Mouse (Mus musculus) MEL-GATA-1-ER (cell line): ENCODE measurements around the gene Idh3g.

Experiments
- DNase-seq: peaks from one replicate; pipeline ENCODE4 v3.0.0-alpha.2; 2012; ENCODE audit warnings: low read depth; ENCODE audit errors: extremely low read depth

Idh3g gene

DNA sequence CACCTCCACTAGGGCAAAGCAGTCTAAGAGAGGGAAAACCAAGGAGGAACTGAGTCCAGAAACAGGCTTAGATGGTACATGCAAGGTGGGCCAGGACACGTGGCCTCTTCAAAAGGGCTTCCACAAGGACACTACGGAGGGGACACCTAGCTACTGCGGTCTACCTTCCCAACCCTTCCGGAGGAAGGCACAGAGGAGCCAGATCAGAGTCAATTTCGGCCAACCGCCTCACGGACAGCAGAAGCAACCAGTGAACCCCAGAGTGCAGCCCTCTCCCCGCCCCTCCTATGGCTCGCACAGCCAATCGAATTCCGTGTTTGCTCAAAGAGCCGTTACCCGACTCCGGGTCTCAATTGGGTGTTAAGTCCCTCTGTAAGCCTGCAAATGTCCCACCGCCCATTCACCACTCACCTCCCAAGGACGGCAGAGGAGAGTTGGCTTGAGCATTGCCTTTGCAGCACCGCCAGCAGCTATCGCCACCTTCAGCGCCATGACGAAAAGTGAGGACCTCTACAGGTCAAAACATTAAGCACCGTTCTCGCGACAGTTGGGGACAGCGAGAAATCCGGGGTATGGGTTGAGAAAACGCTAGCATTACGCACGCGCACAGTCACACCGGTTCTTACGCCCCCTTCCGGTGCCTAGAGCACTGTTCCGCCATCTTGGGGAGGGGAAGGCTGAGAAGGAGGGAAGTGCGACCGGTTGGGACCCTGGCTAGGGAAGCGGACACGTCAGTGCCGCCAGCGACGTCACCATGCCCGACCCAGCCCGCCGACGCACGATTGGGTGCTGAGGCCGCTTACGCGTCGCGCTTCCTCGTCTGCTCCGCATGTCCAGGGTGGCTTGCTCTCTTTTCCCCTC, at the start of gene Idh3g, which contains the start of gene Ssr4:
Idh3g (minus strand) TSS at position 534 of the 861 bp plus-strand sequence.
Ssr4 (plus strand) TSS at position 665 of the 861 bp plus-strand sequence.
- DNase-seq = peak; percentile 98

GRCm38 (mm10) chrX:73835731-73836130, 49.0 kb upstream of the Idh3g start:
- no peak for DNase-seq

- peak; percentile 16 for DNase-seq
Measured at GRCm38 (mm10) chrX:73824185-73825151, 37.8 kb upstream of the Idh3g start, which contains the start of gene Pdzd4. TSS of gene Pdzd4 (minus strand) at chrX:73824969.

GRCm38 (mm10) chrX:73823747-73824146, 37.0 kb upstream of the Idh3g start:
- no peak for DNase-seq

GRCm38 (mm10) chrX:73816596-73817314, 30.1 kb upstream of the Idh3g start:
- DNase-seq = peak; percentile 91

GRCm38 (mm10) chrX:73815072-73815471, 28.4 kb upstream of the Idh3g start:
- no peak for DNase-seq

GRCm38 (mm10) chrX:73805814-73806213, 19.1 kb upstream of the Idh3g start:
- DNase-seq = no peak

GRCm38 (mm10) chrX:73798502-73798901, 11.8 kb upstream of the Idh3g start:
- no peak for DNase-seq

DNA sequence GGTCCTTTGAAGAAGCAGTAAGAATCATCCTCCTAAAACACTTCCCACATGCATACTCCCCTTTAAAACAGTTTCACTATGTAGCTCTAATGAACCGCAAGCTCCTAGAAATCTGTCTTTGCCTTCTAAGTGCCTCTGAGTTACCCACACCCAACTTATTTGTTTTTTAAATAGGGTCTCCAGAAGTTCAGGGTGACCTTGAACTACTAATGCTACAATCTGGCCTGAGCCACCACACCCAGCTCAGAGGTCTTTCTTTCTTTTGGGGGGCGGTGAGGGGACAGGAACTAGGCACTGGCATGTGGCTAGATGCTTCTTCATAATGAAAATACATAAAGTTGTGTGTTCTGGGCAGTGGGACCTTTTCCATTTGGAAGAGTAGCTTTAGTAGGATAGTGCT, 10.8 kb upstream of the Idh3g start:
- no peak for DNase-seq

DNA sequence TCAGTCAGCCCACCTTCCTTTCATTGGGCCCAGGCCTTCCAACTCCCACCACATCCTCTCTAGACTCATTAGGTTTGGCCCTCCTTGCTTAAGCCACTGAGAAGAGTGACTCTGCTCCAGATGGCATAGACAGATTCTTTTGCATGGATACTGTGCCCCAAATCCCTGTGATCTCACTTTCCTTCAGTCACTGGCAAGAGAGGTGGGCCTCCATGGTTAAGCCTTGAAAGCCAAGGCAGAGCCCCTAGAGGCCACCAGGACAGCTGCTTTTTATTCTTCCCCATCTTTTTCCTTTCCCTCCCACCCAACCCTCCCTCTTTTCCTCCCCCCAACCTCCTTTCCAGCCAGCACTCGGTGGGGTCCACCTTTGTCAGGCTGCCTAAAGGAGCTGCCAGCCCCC, 6.8 kb upstream of the Idh3g start:
- DNase-seq = no peak

GRCm38 (mm10) chrX:73793039-73793438, 6.3 kb upstream of the Idh3g start:
- no peak for DNase-seq

DNA sequence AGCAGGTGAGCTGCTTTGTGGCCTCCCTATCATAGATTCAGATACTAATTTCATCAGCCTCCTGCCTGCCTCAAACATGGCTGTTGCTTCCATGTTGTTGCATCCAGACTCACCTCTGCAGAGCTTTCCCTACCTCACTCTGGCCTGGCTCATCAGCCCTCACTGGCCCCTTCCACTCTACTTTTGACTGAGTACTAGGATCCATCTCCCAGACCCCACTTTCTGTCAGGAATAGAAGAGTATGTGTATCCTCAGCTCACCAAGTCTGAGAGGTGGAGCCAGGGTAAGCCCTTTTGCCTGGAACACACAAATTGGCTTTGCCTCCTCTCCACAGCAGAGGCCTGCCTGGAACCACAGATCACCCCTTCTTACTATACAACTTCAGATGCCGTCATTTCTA, 1.8 kb upstream of the Idh3g start:
- DNase-seq = no peak

- no peak for DNase-seq
Measured at GRCm38 (mm10) chrX:73787225-73787558, 495 bp upstream of the Idh3g start.

GRCm38 (mm10) chrX:73785666-73786065, 1.0 kb downstream of the Idh3g start:
- no peak for DNase-seq

GRCm38 (mm10) chrX:73782227-73782626, 4.5 kb downstream of the Idh3g start:
- DNase-seq = no peak

DNA sequence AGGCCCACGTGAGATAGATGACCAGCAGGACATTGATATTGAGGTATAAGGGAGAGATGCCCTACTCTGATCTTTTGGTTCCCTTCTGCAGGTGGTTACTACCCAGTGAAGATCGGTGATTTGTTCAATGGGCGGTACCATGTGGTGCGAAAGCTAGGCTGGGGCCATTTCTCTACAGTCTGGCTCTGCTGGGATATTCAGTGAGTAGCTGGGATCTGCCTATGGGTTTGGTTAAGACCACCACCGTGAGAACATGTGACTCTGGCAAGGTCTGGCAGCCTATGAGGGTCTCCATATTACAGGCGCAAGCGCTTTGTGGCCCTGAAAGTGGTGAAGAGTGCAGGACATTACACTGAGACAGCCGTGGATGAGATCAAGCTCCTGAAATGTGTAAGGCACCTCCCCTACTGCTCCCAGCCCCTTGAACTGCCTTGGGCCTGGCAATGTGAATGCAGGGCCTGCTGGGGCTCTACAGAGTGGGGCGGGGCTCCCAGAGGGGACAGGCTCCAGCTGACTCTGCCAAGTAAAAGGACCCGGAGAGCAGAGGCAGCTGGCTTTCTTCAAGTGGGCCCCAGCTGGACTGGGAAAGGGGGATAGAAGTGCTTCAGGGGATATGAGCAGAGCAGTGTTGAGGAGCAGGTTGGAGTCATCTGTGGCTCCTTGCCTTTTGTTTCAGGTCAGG, 11.8 kb downstream of the Idh3g start:
- DNase-seq = no peak

GRCm38 (mm10) chrX:73774168-73774760, 12.4 kb downstream of the Idh3g start, which contains the start of gene Srpk3:
TSS of gene Srpk3 (plus strand) at chrX:73774405.
- DNase-seq = no peak

GRCm38 (mm10) chrX:73767267-73767666, 19.4 kb downstream of the Idh3g start:
- DNase-seq = no peak

DNA sequence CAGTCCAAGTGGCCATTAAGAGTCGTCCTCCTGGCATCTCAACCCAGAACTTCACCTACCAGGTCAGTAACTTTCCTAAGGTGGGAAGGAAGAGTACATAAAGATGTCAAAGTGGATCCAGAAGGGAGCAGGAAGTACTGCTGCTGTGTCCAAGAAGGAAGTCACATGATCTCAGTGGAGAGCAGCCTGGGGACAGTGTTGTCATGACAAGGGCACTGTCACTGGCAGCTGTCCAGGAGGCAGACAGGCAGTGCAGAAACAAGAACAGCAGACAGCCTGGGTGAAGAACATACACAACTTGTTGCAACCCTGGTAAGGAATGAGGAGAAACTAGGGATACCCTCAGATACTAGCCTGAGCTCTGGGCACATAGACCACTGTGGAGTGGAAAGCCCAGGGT, 21.4 kb downstream of the Idh3g start:
- peak; percentile 60 for DNase-seq

- no peak for DNase-seq
Measured at GRCm38 (mm10) chrX:73758611-73759290, 27.9 kb downstream of the Idh3g start.
